Mouse (Mus musculus) bone marrow, adult 2 months (tissue): ENCODE data around the gene Tmbim6.

Experiments used
- CTCF ChIP-seq: fragments of 200-500 bp; IDR thresholded peaks from 2 replicates; pipeline ENCODE4 v1.5.1; 2011; ENCODE audit warnings: low read length, control low read depth; ENCODE audit not compliant: control insufficient read depth, insufficient read depth
- POLR2A ChIP-seq: fragments of 200-500 bp; IDR thresholded peaks from 2 replicates; pipeline ENCODE4 v1.6.1; 2011; ENCODE audit warnings: low read depth, mild to moderate bottlenecking, control low read depth, low read length, borderline replicate concordance; ENCODE audit not compliant: control insufficient read depth

- TF ChIP-seq POLR2A (no peak), CTCF (no peak)
Observed at GRCm38 (mm10) chr15:99416957-99417356, 24.3 kb downstream of the Tmbim6 start.
